ENCODE assay signal across 9 mouse cellular contexts in genomic region chr11:69150444-69150843, GRCm38 (mm10). TPM values are rescaled to one million over a fixed set of nuclear protein-coding genes. Genes with fewer than 3 reads are reported as not detected.
DNase-seq lines count a peak whose midpoint lies in the region; ATAC-seq and TF ChIP-seq lines count a peak whose summit lies in the region.
"Had no signal": no experiment of that assay in that cellular context is flagged by ENCODE, and none has a peak within 500 bp of the region (broad histone marks: within the 10 kb centered on the region; RNA-seq: fewer than 3 reads in every experiment).

No protein-coding gene starts in this region.

- no peaks in the 10 kb centered on the region for H3K9me3 ChIP-seq in liver, embryonic 14.5 days (ENCODE audit: control insufficient read depth, low read length)
- no peaks in the 10 kb centered on the region for H3K9me3 ChIP-seq in neural tube, embryonic 11.5 days (ENCODE audit: control insufficient read depth, low read length)

- no peak overlapping the region for H3K4me2 ChIP-seq in liver, embryonic 14.5 days (ENCODE audit: low read depth)
- 0 out of 2 replicates have a peak overlapping the region, but pooled peaks have one; percentile 25 for H3K4me2 ChIP-seq in neural tube, embryonic 11.5 days (ENCODE audit: low read depth)

- H3K9ac ChIP-seq in liver, embryonic 14.5 days (replicated peaks) = no peak overlapping the region
- no peak overlapping the region for H3K9ac ChIP-seq in neural tube, embryonic 11.5 days (ENCODE audit: low read length)

- no peak overlapping the region for H3K4me3 ChIP-seq in liver, embryonic 14.5 days (ENCODE audit: insufficient read depth in 1 of 2, low read depth in 2 of 2, low read length in 2 of 2)
- H3K4me3 ChIP-seq in neural tube, embryonic 11.5 days (ENCODE audit: low read depth, low read length) = no peak overlapping the region
- H3K4me3 ChIP-seq: erythroblast, embryonic 14.5 days had no signal

- H3K4me1 ChIP-seq in liver, embryonic 14.5 days (replicated peaks; ENCODE audit: control insufficient read depth in 2 of 2, insufficient read depth in 2 of 2, low read length in 1 of 2) = no peaks in the 10 kb centered on the region
- no peaks in the 10 kb centered on the region for H3K4me1 ChIP-seq in neural tube, embryonic 11.5 days (ENCODE audit: control insufficient read depth, insufficient read depth, low read length)

- H3K27ac ChIP-seq in liver, embryonic 14.5 days = no peak overlapping the region
- no peak overlapping the region for H3K27ac ChIP-seq in neural tube, embryonic 11.5 days (ENCODE audit: low read depth, low read length)

- H3K36me3 ChIP-seq in liver, embryonic 14.5 days (replicated peaks; ENCODE audit: control insufficient read depth, insufficient read depth, low read depth) = no peaks in the 10 kb centered on the region
- no peaks in the 10 kb centered on the region for H3K36me3 ChIP-seq in neural tube, embryonic 11.5 days (ENCODE audit: control insufficient read depth, insufficient read depth, low read length)

- peak; percentile 55 for TF ChIP-seq CTCF in liver, embryonic 14.5 days (IDR thresholded peaks at IDR 0.05; ENCODE audit: low read depth)

- no peak for TF ChIP-seq EP300 in liver, embryonic 14.5 days (IDR thresholded peaks at IDR 0.05; ENCODE audit: low read depth)

- no peaks in the 10 kb centered on the region for H3K27me3 ChIP-seq in liver, embryonic 14.5 days (ENCODE audit: control insufficient read depth, insufficient read depth, low read length)
- no peaks in the 10 kb centered on the region for H3K27me3 ChIP-seq in neural tube, embryonic 11.5 days (ENCODE audit: control insufficient read depth, insufficient read depth, low read length)

- WGBS in liver, embryonic 14.5 days (ENCODE audit: insufficient replicate concordance) = 3% methylated on average over 7 of the region's 7 CpGs
- 8% methylated on average over 7 of the region's 7 CpGs for WGBS in neural tube, embryonic 11.5 days

- peak; percentile 78 for ATAC-seq in common myeloid progenitor, adult 5-6 weeks (replicated peaks; ENCODE audit: low read depth, poor library complexity, severe bottlenecking)
- peak; percentile 40 for ATAC-seq in granulocyte monocyte progenitor cell, adult 5-6 weeks (replicated peaks; ENCODE audit: poor library complexity, severe bottlenecking)
- no peak for ATAC-seq in liver, embryonic 14.5 days (ENCODE audit: insufficient read depth)
- no peak for ATAC-seq in neural tube, embryonic 11.5 days (ENCODE audit: insufficient read depth, low FRiP score, low TSS enrichment)

- DNase-seq in A20 (ENCODE audit: low read depth, low spot score) (peak; percentile 60), ZHBTc4 (ENCODE audit: low read depth, low spot score) (peak; percentile 69)
- peak; percentile 33 to 68 for DNase-seq in kidney, adult 8-10 months
- no peak for DNase-seq in liver, embryonic 14.5 days (ENCODE audit: low read depth in 3 of 3, low spot score in 3 of 3)
- peak; percentile 76 for DNase-seq in neural tube, embryonic 11.5 days (ENCODE audit: low spot score)
- DNase-seq in thymus, adult 18-20 months = peak; percentile 17 to 44

RNA-seq across cellular contexts. Expression of gene Alox12b, which starts 6.3 kb away (rescaled TPM):
- total RNA-seq in common myeloid progenitor, adult 5-6 weeks (2017) = not detected in 2 replicates
- total RNA-seq in granulocyte monocyte progenitor cell, adult 5-6 weeks (2014; fragmentation: Nextera tagmentation) = not detected in 2 replicates
- not detected in 2 replicates for total RNA-seq in granulocyte monocyte progenitor cell, adult 5-6 weeks (2017)
- not detected in 2 replicates for polyA plus RNA-seq in liver, embryonic 14.5 days (2012; rRNA removed)
- not detected in 2 replicates for polyA plus RNA-seq in liver, embryonic 14.5 days (2014; fragmentation: Nextera tagmentation; extraction: Ambion mirVana)
- polyA plus RNA-seq in neural tube, embryonic 11.5 days (2014; fragmentation: Nextera tagmentation; extraction: Ambion mirVana) = not detected in 2 replicates
- polyA plus RNA-seq: erythroblast, embryonic 14.5 days had no signal

RNA-seq across cellular contexts. Expression of gene Aloxe3, which starts 24.7 kb away (rescaled TPM):
- total RNA-seq in common myeloid progenitor, adult 5-6 weeks (2017) = 6.9 TPM in 1 of 2 replicates, not detected in the other
- not detected in 2 replicates for total RNA-seq in granulocyte monocyte progenitor cell, adult 5-6 weeks (2014; fragmentation: Nextera tagmentation)
- not detected in 2 replicates for total RNA-seq in granulocyte monocyte progenitor cell, adult 5-6 weeks (2017)
- 0.05 and 0.38 TPM in 2 replicates for polyA plus RNA-seq in liver, embryonic 14.5 days (2012; rRNA removed)
- 0.15 TPM in 1 of 2 replicates, not detected in the other for polyA plus RNA-seq in liver, embryonic 14.5 days (2014; fragmentation: Nextera tagmentation; extraction: Ambion mirVana)
- 0.08 and 0.66 TPM in 2 replicates for polyA plus RNA-seq in neural tube, embryonic 11.5 days (2014; fragmentation: Nextera tagmentation; extraction: Ambion mirVana)

RNA-seq across cellular contexts. Expression of gene 9130213A22Rik, which starts 28.1 kb away (rescaled TPM):
- total RNA-seq in common myeloid progenitor, adult 5-6 weeks (2017) = not detected in 2 replicates
- total RNA-seq in granulocyte monocyte progenitor cell, adult 5-6 weeks (2014; fragmentation: Nextera tagmentation) = 0.17 TPM in 1 of 2 replicates, not detected in the other
- not detected in 2 replicates for total RNA-seq in granulocyte monocyte progenitor cell, adult 5-6 weeks (2017)
- 0.05 and 0.08 TPM in 2 replicates for polyA plus RNA-seq in liver, embryonic 14.5 days (2012; rRNA removed)
- polyA plus RNA-seq in liver, embryonic 14.5 days (2014; fragmentation: Nextera tagmentation; extraction: Ambion mirVana) = not detected in 2 replicates
- polyA plus RNA-seq in neural tube, embryonic 11.5 days (2014; fragmentation: Nextera tagmentation; extraction: Ambion mirVana) = 0.24 TPM in 1 of 2 replicates, not detected in the other
- polyA plus RNA-seq: erythroblast, embryonic 14.5 days had no signal

RNA-seq across cellular contexts. Expression of gene Hes7, which starts 30.2 kb away (rescaled TPM):
- not detected in 2 replicates for total RNA-seq in common myeloid progenitor, adult 5-6 weeks (2017)
- not detected in 2 replicates for total RNA-seq in granulocyte monocyte progenitor cell, adult 5-6 weeks (2014; fragmentation: Nextera tagmentation)
- not detected in 2 replicates for total RNA-seq in granulocyte monocyte progenitor cell, adult 5-6 weeks (2017)
- 0.08 and 0.12 TPM in 2 replicates for polyA plus RNA-seq in liver, embryonic 14.5 days (2012; rRNA removed)
- 0.05 TPM in 1 of 2 replicates, not detected in the other for polyA plus RNA-seq in liver, embryonic 14.5 days (2014; fragmentation: Nextera tagmentation; extraction: Ambion mirVana)
- polyA plus RNA-seq in neural tube, embryonic 11.5 days (2014; fragmentation: Nextera tagmentation; extraction: Ambion mirVana) = 0.33 TPM in 1 of 2 replicates, not detected in the other

RNA-seq across cellular contexts. Expression of gene Alox8, which starts 47.2 kb away (rescaled TPM):
- total RNA-seq in common myeloid progenitor, adult 5-6 weeks (2017) = not detected in 2 replicates
- total RNA-seq in granulocyte monocyte progenitor cell, adult 5-6 weeks (2014; fragmentation: Nextera tagmentation) = not detected in 2 replicates
- total RNA-seq in granulocyte monocyte progenitor cell, adult 5-6 weeks (2017) = not detected in 2 replicates
- 0.01 and 0.03 TPM in 2 replicates for polyA plus RNA-seq in liver, embryonic 14.5 days (2012; rRNA removed)
- not detected in 2 replicates for polyA plus RNA-seq in liver, embryonic 14.5 days (2014; fragmentation: Nextera tagmentation; extraction: Ambion mirVana)
- polyA plus RNA-seq in neural tube, embryonic 11.5 days (2014; fragmentation: Nextera tagmentation; extraction: Ambion mirVana) = 0.30 TPM in 1 of 2 replicates, not detected in the other
- polyA plus RNA-seq: erythroblast, embryonic 14.5 days had no signal

Comparison
In these comparisons a context has a peak if more than half of its experiments do, and no peak if none do; other contexts are left out.
1. DNase-seq: peak in A20 (single experiment), ZHBTc4 (single experiment), kidney, adult 8-10 months (2 of 2), neural tube, embryonic 11.5 days (single experiment) and thymus, adult 18-20 months (2 of 2); none in liver, embryonic 14.5 days (0 of 3).
2. ATAC-seq: peak in common myeloid progenitor, adult 5-6 weeks (single experiment) and granulocyte monocyte progenitor cell, adult 5-6 weeks (single experiment); none in liver, embryonic 14.5 days (single experiment) and neural tube, embryonic 11.5 days (single experiment).